Mouse (Mus musculus) CH12.LX (cell line): ENCODE measurements around the gene Cabin1. TPM values are rescaled to one million over a fixed set of nuclear protein-coding genes. Genes with fewer than 3 reads are reported as not detected.

ENCODE experiments used
- DNase-seq: peaks from one replicate; pipeline ENCODE4 v3.0.0-alpha.2; 2013; ENCODE audit errors: extremely low read depth
- H3K27ac ChIP-seq: 2 replicates; pipeline ENCODE4 v1.5.1; 2012; ENCODE audit warnings: low read depth, mild to moderate bottlenecking, control low read depth, moderate library complexity; ENCODE audit not compliant: insufficient read depth
- H3K27me3 ChIP-seq: replicated peaks from 2 replicates; pipeline ENCODE3; 2012; ENCODE audit warnings: inconsistent platforms
- H3K36me3 ChIP-seq, 2 experiments: replicated peaks in 1 of 2; 2 replicates each; pipeline versions ENCODE3 to v1.6.1; 2012; ENCODE audit warnings: inconsistent platforms in 1 of 2, low read length in 1 of 2, mild to moderate bottlenecking in 1 of 2, mixed read lengths in 1 of 2, moderate library complexity in 1 of 2; ENCODE audit not compliant: control insufficient read depth in 1 of 2, insufficient read depth in 1 of 2
- H3K4me1 ChIP-seq, 2 experiments: 2 replicates each; pipeline ENCODE4 v1.6.1; 2012; ENCODE audit warnings: inconsistent platforms in 1 of 2, moderate library complexity in 1 of 2; ENCODE audit not compliant: insufficient read depth in 2 of 2, control insufficient read depth in 1 of 2
- H3K4me2 ChIP-seq: 2 replicates; pipeline ENCODE4 v1.6.1; 2012; ENCODE audit warnings: low read depth, mild to moderate bottlenecking, control low read depth; ENCODE audit not compliant: poor library complexity, insufficient read depth, severe bottlenecking
- H3K4me3 ChIP-seq, 3 experiments: fragments of 150-350 bp in 1 of 3; sonication (generic) in 1 of 3; replicated peaks in 1 of 3; 2 replicates each; pipeline versions ENCODE3 to v1.5.1; 2011 to 2012; ENCODE audit warnings: low read depth in 2 of 3, low read length in 2 of 3, mild to moderate bottlenecking in 2 of 3, moderate library complexity in 2 of 3, control low read depth in 1 of 3, improper control_type of control experiment in 1 of 3, inconsistent platforms in 1 of 3, mixed read lengths in 1 of 3; ENCODE audit not compliant: poor library complexity in 1 of 3
- H3K79me2 ChIP-seq: replicated peaks from 2 replicates; pipeline ENCODE4 v1.6.1; 2012; ENCODE audit warnings: mild to moderate bottlenecking, moderate library complexity; ENCODE audit not compliant: control insufficient read depth, poor library complexity, insufficient read depth, severe bottlenecking; ENCODE audit errors: extremely low read depth
- H3K9ac ChIP-seq: 2 replicates; pipeline ENCODE4 v1.6.1; 2012; ENCODE audit warnings: low read depth, mild to moderate bottlenecking, control low read depth, moderate library complexity; ENCODE audit not compliant: insufficient read depth
- H3K9me3 ChIP-seq: replicated peaks from 2 replicates; pipeline ENCODE3; 2012; ENCODE audit warnings: low read length, inconsistent platforms, mixed read lengths
- CHD2 ChIP-seq: IDR thresholded peaks from 2 replicates; pipeline ENCODE4 v1.6.1; 2011; ENCODE audit warnings: low read length, improper control_type of control experiment
- E2F4 ChIP-seq: IDR thresholded peaks from 2 replicates; pipeline ENCODE4 v1.6.1; 2011; ENCODE audit warnings: low read depth, low read length, improper control_type of control experiment; ENCODE audit not compliant: insufficient replicate concordance
- ELF1 ChIP-seq: IDR thresholded peaks from 2 replicates; pipeline ENCODE4 v1.6.1; 2014; ENCODE audit warnings: low read depth, mild to moderate bottlenecking, inconsistent platforms, low read length, improper control_type of control experiment
- EP300 ChIP-seq: IDR thresholded peaks from 2 replicates; pipeline ENCODE4 v1.6.1; 2011; ENCODE audit warnings: low read length, improper control_type of control experiment
- ETS1 ChIP-seq: conservative IDR thresholded peaks from 2 replicates; pipeline ENCODE4 v1.6.1; 2012; ENCODE audit warnings: low read depth, mild to moderate bottlenecking, inconsistent platforms, low read length, improper control_type of control experiment, moderate library complexity
- GABPA ChIP-seq: IDR thresholded peaks from 2 replicates; pipeline ENCODE4 v1.6.1; 2012; ENCODE audit warnings: low read depth, low read length, improper control_type of control experiment, inconsistent platforms; ENCODE audit not compliant: insufficient replicate concordance
- HCFC1 ChIP-seq: IDR thresholded peaks from 2 replicates; pipeline ENCODE4 v1.6.1; 2012; ENCODE audit warnings: low read depth, mild to moderate bottlenecking, inconsistent platforms, low read length, improper control_type of control experiment
- JUND ChIP-seq: conservative IDR thresholded peaks from 2 replicates; pipeline ENCODE4 v1.6.1; 2011; ENCODE audit warnings: low read depth, low read length, improper control_type of control experiment
- KAT2A ChIP-seq: IDR thresholded peaks from 2 replicates; pipeline ENCODE4 v1.6.1; 2012; ENCODE audit warnings: low read length, improper control_type of control experiment, inconsistent platforms; ENCODE audit not compliant: insufficient replicate concordance
- MAZ ChIP-seq: IDR thresholded peaks from 2 replicates; pipeline ENCODE4 v1.6.1; 2012; ENCODE audit warnings: low read depth, mild to moderate bottlenecking, inconsistent platforms, low read length, improper control_type of control experiment, moderate library complexity
- MXI1 ChIP-seq: IDR thresholded peaks from 2 replicates; pipeline ENCODE4 v1.6.1; 2011; ENCODE audit warnings: mild to moderate bottlenecking, low read depth, low read length, improper control_type of control experiment
- NELFE ChIP-seq: IDR thresholded peaks from 2 replicates; pipeline ENCODE4 v1.6.1; 2011; ENCODE audit warnings: low read depth, low read length, improper control_type of control experiment
- NRF1 ChIP-seq: IDR thresholded peaks from 2 replicates; pipeline ENCODE4 v1.6.1; 2014; ENCODE audit warnings: low read depth, mild to moderate bottlenecking, inconsistent platforms, low read length, improper control_type of control experiment, moderate library complexity
- POLR2A ChIP-seq: IDR thresholded peaks from 2 replicates; pipeline ENCODE4 v1.6.1; 2011; ENCODE audit warnings: low read depth, mild to moderate bottlenecking, improper control_type of control experiment, low read length
- RAD21 ChIP-seq: IDR thresholded peaks from 2 replicates; pipeline ENCODE4 v1.6.1; 2011; ENCODE audit warnings: low read depth, mild to moderate bottlenecking, low read length, improper control_type of control experiment, moderate library complexity
- RCOR1 ChIP-seq: conservative IDR thresholded peaks from 2 replicates; pipeline ENCODE4 v1.6.1; 2012; ENCODE audit warnings: low read depth, mild to moderate bottlenecking, inconsistent platforms, low read length, improper control_type of control experiment
- TCF12 ChIP-seq: IDR thresholded peaks from 2 replicates; pipeline ENCODE4 v1.6.1; 2014; ENCODE audit warnings: low read depth, mild to moderate bottlenecking, inconsistent platforms, low read length, improper control_type of control experiment
- UBTF ChIP-seq: IDR thresholded peaks from 2 replicates; pipeline ENCODE4 v1.6.1; 2012; ENCODE audit warnings: low read depth, mild to moderate bottlenecking, inconsistent platforms, low read length, improper control_type of control experiment, moderate library complexity
- USF1 ChIP-seq: IDR thresholded peaks from 2 replicates; pipeline ENCODE4 v1.6.1; 2014; ENCODE audit warnings: low read depth, mild to moderate bottlenecking, inconsistent platforms, low read length, improper control_type of control experiment
- USF2 ChIP-seq: conservative IDR thresholded peaks from 2 replicates; pipeline ENCODE4 v1.6.1; 2011; ENCODE audit warnings: low read depth, low read length, improper control_type of control experiment
- ZC3H11A ChIP-seq: IDR thresholded peaks from 2 replicates; pipeline ENCODE4 v1.6.1; 2012; ENCODE audit warnings: low read depth, mild to moderate bottlenecking, inconsistent platforms, low read length, improper control_type of control experiment
- ZMIZ1 ChIP-seq: IDR thresholded peaks from 2 replicates; pipeline ENCODE4 v1.6.1; 2012; ENCODE audit warnings: low read depth, mild to moderate bottlenecking, inconsistent platforms, low read length, improper control_type of control experiment
- ZNF384 ChIP-seq: IDR thresholded peaks from 2 replicates; pipeline ENCODE4 v1.6.1; 2012; ENCODE audit warnings: low read depth, low read length, improper control_type of control experiment, inconsistent platforms
- dilution Hi-C: fragments of 300-500 bp; cut with MboI; formaldehyde crosslinking; loops from 2 replicates; pipeline ENCODE4 v1.14.3; 2020; ENCODE audit warnings: low sequenced_read_pairs; ENCODE audit not compliant: extremely low pct_unique_long_range_greater_than_20kb, extremely low pct_ligation_motif_present
- in situ Hi-C: fragments of 300-500 bp; cut with MboI; formaldehyde crosslinking; loops from 3 replicates; pipeline ENCODE4 v1.14.3; 2019; ENCODE audit warnings: low sequenced_read_pairs, low pct_ligation_motif_present, low pct_unique_long_range_greater_than_20kb, mixed read lengths
- polyA plus RNA-seq: library from polyadenylated mRNA; unstranded; fragments of >175 nt; gene quantifications from 2 replicates; pipeline ENCODE4 v1.2.1, GENCODE M21; 2012; ENCODE audit warnings: low read depth; ENCODE audit not compliant: insufficient read length
- total RNA-seq, 2 experiments: library from RNA; depleted of rRNA; stranded (reverse); fragments of 300-350 nt in 1 of 2; fragments of >200 nt in 1 of 2; gene quantifications; 2 replicates each; pipeline ENCODE4 v1.2.3; 2012 to 2014

Cabin1 gene
- total and polyA plus RNA-seq, 3 experiments = 12.0 to 46.0 (median 29.0) TPM

DNA sequence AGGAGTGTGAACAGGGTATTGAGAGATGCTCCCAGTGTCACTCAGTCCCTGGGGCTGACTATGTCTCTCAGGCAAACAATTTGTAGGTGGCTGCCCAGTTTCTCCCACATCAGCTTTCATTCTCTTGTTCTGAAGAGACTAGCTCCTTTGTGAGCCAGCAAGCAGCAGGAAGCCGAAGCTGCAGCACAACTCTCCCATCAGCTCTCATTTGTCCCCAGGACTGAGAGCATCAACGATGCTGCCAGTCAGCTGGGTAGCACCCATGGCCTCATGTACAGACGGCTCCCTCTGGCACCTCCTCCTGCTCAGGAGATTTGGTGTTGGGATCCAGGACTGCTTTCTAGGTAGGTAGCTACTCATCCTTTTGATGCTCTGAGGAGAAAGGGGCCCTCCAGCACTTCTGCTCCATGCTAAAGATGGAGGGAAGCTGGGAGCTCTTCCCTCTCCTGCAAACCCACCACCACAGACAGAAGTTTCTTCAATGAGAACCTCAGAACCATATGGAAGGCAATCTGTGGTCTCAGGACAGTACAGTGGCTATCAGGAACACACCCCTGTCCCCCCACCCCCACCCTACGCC lies 97.6 kb downstream of the Cabin1 start:
- no peak overlapping the region for H3K27ac ChIP-seq
- in situ Hi-C loops = no loop called here
- H3K79me2 ChIP-seq = no peaks in the 10 kb centered on the region; the same call in 1 of the 2 replicates
- no peak overlapping the region for H3K9ac ChIP-seq
- H3K9me3 ChIP-seq = no peaks in the 10 kb centered on the region
- TF ChIP-seq USF1 (no peak), HCFC1 (no peak), UBTF (no peak), NRF1 (no peak), MXI1 (no peak), ZNF384 (no peak)
- TF ChIP-seq, all 38 proteins: peak for 0
- DNase-seq = no peak
- Histone ChIP-seq H3K4me1 (peaks cover 18 to 33% of the 10 kb centered on the region in 2 experiments), H3K27me3 (no peaks in the 10 kb centered on the region), H3K4me3 (peak overlapping the region in 2 of 3 experiments; percentile 61 to 66), H3K36me3 (peaks cover 46 to 77% of the 10 kb centered on the region in 2 experiments), H3K4me2 (peak overlapping the region; percentile 50; the same call in 1 of the 2 replicates)
- dilution Hi-C loops = no loop called here

DNA sequence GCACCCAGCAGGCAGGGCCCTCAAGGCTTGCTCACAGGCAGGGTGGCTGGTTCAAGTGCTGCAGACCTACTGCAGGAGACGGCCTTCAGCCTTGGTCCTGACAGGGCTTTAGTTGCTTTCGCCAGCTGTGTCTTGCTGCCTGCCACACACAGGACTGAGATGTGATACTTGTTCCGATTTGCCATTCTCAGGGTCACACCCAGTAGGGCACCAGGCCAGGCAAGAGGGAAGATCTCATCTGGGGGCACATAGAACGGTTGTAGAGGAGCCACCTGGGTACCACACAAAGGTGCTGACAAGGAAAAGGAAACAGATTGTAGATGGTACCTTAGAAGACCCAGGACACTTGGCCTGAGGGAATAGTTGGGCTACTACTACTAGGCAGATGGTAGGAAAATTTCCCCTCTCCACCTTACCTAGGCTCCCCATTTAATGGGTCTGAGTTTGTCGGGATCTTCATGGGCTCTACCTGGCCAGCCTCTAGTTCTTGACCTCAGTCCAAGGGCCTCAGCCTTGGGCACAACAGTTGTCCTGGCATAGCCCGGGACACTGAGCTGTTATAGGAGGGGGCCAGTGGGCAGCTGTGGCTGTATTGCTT lies 99.4 kb downstream of the Cabin1 start:
- Histone ChIP-seq H3K4me3 (no peak overlapping the region), H3K4me2 (no peak overlapping the region), H3K79me2 (no peaks in the 10 kb centered on the region; the same call in 1 of the 2 replicates), H3K27ac (no peak overlapping the region), H3K4me1 (peaks cover 18 to 34% of the 10 kb centered on the region in 2 experiments), H3K27me3 (no peaks in the 10 kb centered on the region), H3K9me3 (no peaks in the 10 kb centered on the region), H3K36me3 (peaks cover 49 to 77% of the 10 kb centered on the region in 2 experiments), H3K9ac (no peak overlapping the region)
- DNase-seq = no peak
- dilution Hi-C loops (no loop called here), in situ Hi-C loops (no loop called here)
- no peak for TF ChIP-seq UBTF
- TF ChIP-seq ELF1 = no peak
- no peak for TF ChIP-seq EP300
- no peak for TF ChIP-seq NRF1
- no peak for TF ChIP-seq ETS1
- TF ChIP-seq MAZ = no peak
- TF ChIP-seq TCF12 = no peak
- TF ChIP-seq GABPA = no peak
- no peak for TF ChIP-seq RAD21
- no peak for TF ChIP-seq E2F4
- TF ChIP-seq RCOR1 = no peak
- no peak for TF ChIP-seq JUND
- no peak for TF ChIP-seq USF2
- TF ChIP-seq HCFC1 = no peak
- TF ChIP-seq CHD2 = no peak
- no peak for TF ChIP-seq NELFE
- no peak for TF ChIP-seq ZMIZ1
- TF ChIP-seq KAT2A = no peak
- TF ChIP-seq POLR2A = no peak
- no peak for TF ChIP-seq ZC3H11A
